Mouse (Mus musculus): ENCODE data around the gene Rsph14. TPM values are rescaled to one million over a fixed set of nuclear protein-coding genes. Genes with fewer than 3 reads are reported as not detected.

The Rsph14 gene
- polyA plus RNA-seq, 1 experiment from 2014 or later = not detected

DNA sequence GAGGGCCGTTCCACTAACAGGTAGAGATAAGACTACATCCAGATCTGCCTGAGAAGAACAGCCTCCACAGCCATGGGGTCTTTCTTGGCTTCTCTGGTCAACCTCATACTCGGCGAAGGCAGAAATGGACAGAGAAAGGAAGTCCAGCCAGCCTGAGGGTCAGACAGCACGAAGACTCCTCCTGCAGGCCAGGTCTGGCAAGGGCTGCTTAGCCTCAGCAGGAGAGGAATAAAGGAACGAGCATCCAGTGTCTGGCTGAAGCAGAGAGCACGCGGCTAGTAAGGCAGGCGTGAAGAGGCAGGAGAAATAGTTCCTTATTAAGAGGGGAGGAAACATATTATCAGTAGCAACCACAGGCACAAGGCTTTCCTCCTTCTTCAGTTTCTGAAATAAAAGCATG, 49.2 kb downstream of the Rsph14 start:
- TF ChIP-seq EP300 (IDR thresholded peaks at IDR 0.05; ENCODE audit: low read depth) = no peak
- no peak for TF ChIP-seq CTCF (IDR thresholded peaks at IDR 0.05; ENCODE audit: low read depth)
- no peak for ATAC-seq
- no peak overlapping the region for H3K4me2 ChIP-seq (ENCODE audit: low read depth, low read length)
- DNase-seq = no peak
- H3K9me3 ChIP-seq (ENCODE audit: low read length) = no peaks in the 10 kb centered on the region
- no peaks in the 10 kb centered on the region; the same call in 1 of the 2 replicates for H3K4me1 ChIP-seq (ENCODE audit: insufficient read depth)
- H3K4me3 ChIP-seq (ENCODE audit: low read depth, low read length) = no peak overlapping the region
- no peaks in the 10 kb centered on the region for H3K27me3 ChIP-seq (ENCODE audit: insufficient read depth, low read length)
- no peak overlapping the region for H3K9ac ChIP-seq (replicated peaks)
- 43% methylated on average over 8 of the region's 8 CpGs for WGBS (ENCODE audit: insufficient replicate concordance)
- no peak overlapping the region for H3K27ac ChIP-seq (ENCODE audit: low read depth)
- no peaks in the 10 kb centered on the region for H3K36me3 ChIP-seq (replicated peaks; ENCODE audit: insufficient read depth, low read length)

- 55% methylated on average over 12 of the region's 12 CpGs for WGBS (ENCODE audit: insufficient replicate concordance)
- Histone ChIP-seq H3K4me2 (ENCODE audit: low read depth, low read length) (no peak overlapping the region), H3K4me3 (ENCODE audit: low read depth, low read length) (no peak overlapping the region), H3K36me3 (replicated peaks; ENCODE audit: insufficient read depth, low read length) (no peaks in the 10 kb centered on the region), H3K9me3 (ENCODE audit: low read length) (no peaks in the 10 kb centered on the region), H3K4me1 (ENCODE audit: insufficient read depth) (no peaks in the 10 kb centered on the region), H3K27ac (ENCODE audit: low read depth) (no peak overlapping the region), H3K27me3 (ENCODE audit: insufficient read depth, low read length) (no peaks in the 10 kb centered on the region), H3K9ac (replicated peaks) (no peak overlapping the region)
- TF ChIP-seq CTCF (IDR thresholded peaks at IDR 0.05; ENCODE audit: low read depth) (no peak), EP300 (IDR thresholded peaks at IDR 0.05; ENCODE audit: low read depth) (no peak)
- no peak for DNase-seq
- ATAC-seq = no peak
Observed at GRCm38 (mm10) chr10:74981159-74981558, 51.2 kb downstream of the Rsph14 start.

DNA sequence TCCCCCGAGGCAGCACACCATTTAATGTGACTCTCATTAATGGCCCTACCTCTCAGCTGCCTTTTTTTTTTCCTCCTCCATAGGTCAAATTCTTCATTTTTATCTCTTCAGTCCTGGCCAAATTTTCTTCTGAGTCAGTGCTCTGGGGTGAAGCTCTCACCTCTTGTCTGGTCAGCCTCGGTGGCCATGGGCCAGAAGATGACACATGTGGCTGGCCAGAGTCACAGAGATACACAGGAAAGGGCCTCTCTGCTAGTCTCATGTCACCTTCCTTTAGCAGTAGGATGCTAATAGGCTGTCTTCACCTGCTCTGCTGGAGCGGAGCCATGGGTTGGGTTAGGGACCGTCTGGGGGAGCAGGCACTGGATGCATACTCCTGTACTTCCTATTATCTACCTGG, 54.3 kb downstream of the Rsph14 start:
- no peak overlapping the region for H3K9ac ChIP-seq (replicated peaks)
- H3K4me1 ChIP-seq (ENCODE audit: insufficient read depth) = no peaks in the 10 kb centered on the region
- H3K4me2 ChIP-seq (ENCODE audit: low read depth, low read length) = no peak overlapping the region
- H3K4me3 ChIP-seq (ENCODE audit: low read depth, low read length) = no peak overlapping the region
- no peaks in the 10 kb centered on the region for H3K36me3 ChIP-seq (replicated peaks; ENCODE audit: insufficient read depth, low read length)
- ATAC-seq (no peak), DNase-seq (no peak)
- no peaks in the 10 kb centered on the region for H3K9me3 ChIP-seq (ENCODE audit: low read length)
- WGBS (ENCODE audit: insufficient replicate concordance) = 76% methylated on average over 4 of the region's 4 CpGs
- TF ChIP-seq CTCF (IDR thresholded peaks at IDR 0.05; ENCODE audit: low read depth) (no peak), EP300 (IDR thresholded peaks at IDR 0.05; ENCODE audit: low read depth) (no peak)
- H3K27me3 ChIP-seq (ENCODE audit: insufficient read depth, low read length) = no peaks in the 10 kb centered on the region
- H3K27ac ChIP-seq (ENCODE audit: low read depth) = no peak overlapping the region

DNA sequence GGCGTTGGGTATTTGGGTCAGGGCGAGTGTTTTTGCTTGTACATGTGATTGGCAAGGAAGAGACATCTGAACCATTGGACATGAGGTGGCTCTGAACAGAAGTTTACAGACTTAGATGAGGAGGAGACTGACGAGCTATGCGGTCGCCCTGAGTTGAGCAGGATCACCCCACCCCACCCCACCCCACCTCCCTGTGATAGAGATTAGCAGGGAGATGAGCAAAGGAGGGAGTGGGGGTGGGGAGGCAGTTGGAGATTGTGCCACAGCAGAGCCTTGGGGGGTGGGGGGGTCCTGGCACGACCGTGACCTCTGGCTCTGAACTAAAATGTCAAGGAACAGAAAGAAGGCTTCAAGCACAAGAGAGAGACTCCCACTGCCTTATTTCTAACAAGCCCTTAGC, 56.0 kb downstream of the Rsph14 start:
- 60% methylated on average over 7 of the region's 7 CpGs for WGBS (ENCODE audit: insufficient replicate concordance)
- TF ChIP-seq EP300 (IDR thresholded peaks at IDR 0.05; ENCODE audit: low read depth) (no peak), CTCF (IDR thresholded peaks at IDR 0.05; ENCODE audit: low read depth) (no peak)
- H3K9ac ChIP-seq (replicated peaks) = no peak overlapping the region
- no peaks in the 10 kb centered on the region for H3K36me3 ChIP-seq (replicated peaks; ENCODE audit: insufficient read depth, low read length)
- ATAC-seq (no peak), DNase-seq (no peak)
- no peaks in the 10 kb centered on the region for H3K4me1 ChIP-seq (ENCODE audit: insufficient read depth)
- no peak overlapping the region for H3K27ac ChIP-seq (ENCODE audit: low read depth)
- H3K27me3 ChIP-seq (ENCODE audit: insufficient read depth, low read length) = no peaks in the 10 kb centered on the region
- no peak overlapping the region for H3K4me3 ChIP-seq (ENCODE audit: low read depth, low read length)
- H3K9me3 ChIP-seq (ENCODE audit: low read length) = no peaks in the 10 kb centered on the region
- H3K4me2 ChIP-seq (ENCODE audit: low read depth, low read length) = no peak overlapping the region

GRCm38 (mm10) chr10:74975626-74976025, 56.8 kb downstream of the Rsph14 start:
- DNase-seq (no peak), ATAC-seq (no peak)
- TF ChIP-seq EP300 (IDR thresholded peaks at IDR 0.05; ENCODE audit: low read depth) = no peak
- no peak for TF ChIP-seq CTCF (IDR thresholded peaks at IDR 0.05; ENCODE audit: low read depth)
- Histone ChIP-seq H3K27me3 (ENCODE audit: insufficient read depth, low read length) (no peaks in the 10 kb centered on the region), H3K4me1 (ENCODE audit: insufficient read depth) (no peaks in the 10 kb centered on the region), H3K9me3 (ENCODE audit: low read length) (no peaks in the 10 kb centered on the region), H3K36me3 (replicated peaks; ENCODE audit: insufficient read depth, low read length) (no peaks in the 10 kb centered on the region), H3K4me3 (ENCODE audit: low read depth, low read length) (no peak overlapping the region), H3K27ac (ENCODE audit: low read depth) (no peak overlapping the region), H3K9ac (replicated peaks) (no peak overlapping the region), H3K4me2 (ENCODE audit: low read depth, low read length) (no peak overlapping the region)
- 63% methylated on average over 7 of the region's 7 CpGs for WGBS (ENCODE audit: insufficient replicate concordance)

DNA sequence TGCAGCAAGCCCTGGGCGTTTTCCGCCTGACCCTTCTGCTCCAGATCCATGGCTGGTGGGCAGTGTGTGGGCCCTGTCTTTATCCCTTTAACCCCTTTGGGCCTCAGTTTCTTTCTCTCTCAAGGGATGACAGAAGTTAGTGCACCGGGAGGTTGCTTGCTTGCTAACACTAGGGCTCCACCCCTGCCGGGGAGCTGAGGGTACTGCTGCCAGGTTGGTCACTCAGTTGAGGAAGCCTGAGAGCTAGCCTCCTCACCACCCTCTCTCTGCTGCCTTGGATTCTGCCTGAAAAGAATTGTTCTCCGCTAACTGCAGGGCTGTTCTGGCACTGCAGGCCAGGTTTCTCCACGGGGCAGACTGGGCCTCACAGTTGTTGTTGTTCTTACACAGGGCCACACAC, 59.4 kb downstream of the Rsph14 start:
- H3K9ac ChIP-seq (replicated peaks) = no peak overlapping the region
- DNase-seq (no peak), ATAC-seq (no peak)
- no peaks in the 10 kb centered on the region for H3K36me3 ChIP-seq (replicated peaks; ENCODE audit: insufficient read depth, low read length)
- no peak overlapping the region for H3K4me3 ChIP-seq (ENCODE audit: low read depth, low read length)
- H3K4me2 ChIP-seq (ENCODE audit: low read depth, low read length) = no peak overlapping the region
- H3K4me1 ChIP-seq (ENCODE audit: insufficient read depth) = peaks cover under 1% of the 10 kb centered on the region; the same call in 1 of the 2 replicates
- H3K27me3 ChIP-seq (ENCODE audit: insufficient read depth, low read length) = peaks cover 7% of the 10 kb centered on the region
- no peaks in the 10 kb centered on the region for H3K9me3 ChIP-seq (ENCODE audit: low read length)
- TF ChIP-seq CTCF (IDR thresholded peaks at IDR 0.05; ENCODE audit: low read depth) = no peak
- no peak for TF ChIP-seq EP300 (IDR thresholded peaks at IDR 0.05; ENCODE audit: low read depth)
- WGBS (ENCODE audit: insufficient replicate concordance) = 72% methylated on average over 6 of the region's 6 CpGs
- H3K27ac ChIP-seq (ENCODE audit: low read depth) = no peak overlapping the region

DNA sequence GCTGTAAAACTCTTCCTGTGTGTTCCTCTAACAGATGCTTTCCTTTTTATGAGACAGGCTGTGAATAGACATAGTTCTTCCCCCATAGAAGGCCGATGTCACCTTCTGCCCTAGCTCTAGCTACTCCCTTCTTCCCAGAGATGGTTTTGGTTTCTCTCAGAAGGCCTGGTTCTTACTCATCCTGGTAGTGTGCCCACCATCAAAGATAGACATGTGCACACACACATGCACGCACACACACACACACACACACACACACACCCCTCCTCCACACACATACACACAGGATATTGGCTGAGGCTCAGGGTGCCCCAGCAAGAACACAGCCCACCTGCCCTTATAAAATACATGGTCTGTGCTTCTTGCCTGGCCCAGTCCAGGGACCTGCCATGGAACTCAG, 63.1 kb downstream of the Rsph14 start:
- Histone ChIP-seq H3K36me3 (replicated peaks; ENCODE audit: insufficient read depth, low read length) (no peaks in the 10 kb centered on the region), H3K27me3 (ENCODE audit: insufficient read depth, low read length) (peaks cover 16% of the 10 kb centered on the region), H3K9me3 (ENCODE audit: low read length) (no peaks in the 10 kb centered on the region), H3K9ac (replicated peaks) (no peak overlapping the region), H3K27ac (ENCODE audit: low read depth) (no peak overlapping the region), H3K4me2 (ENCODE audit: low read depth, low read length) (no peak overlapping the region), H3K4me1 (ENCODE audit: insufficient read depth) (peaks cover 14% of the 10 kb centered on the region), H3K4me3 (ENCODE audit: low read depth, low read length) (no peak overlapping the region)
- no peak for TF ChIP-seq EP300 (IDR thresholded peaks at IDR 0.05; ENCODE audit: low read depth)
- no peak for TF ChIP-seq CTCF (IDR thresholded peaks at IDR 0.05; ENCODE audit: low read depth)
- 69% methylated on average over 2 of the region's 2 CpGs for WGBS (ENCODE audit: insufficient replicate concordance)
- ATAC-seq (no peak), DNase-seq (no peak)
